Comparison of ENCODE assay signal across 49 mouse cellular contexts in the genomic region with DNA sequence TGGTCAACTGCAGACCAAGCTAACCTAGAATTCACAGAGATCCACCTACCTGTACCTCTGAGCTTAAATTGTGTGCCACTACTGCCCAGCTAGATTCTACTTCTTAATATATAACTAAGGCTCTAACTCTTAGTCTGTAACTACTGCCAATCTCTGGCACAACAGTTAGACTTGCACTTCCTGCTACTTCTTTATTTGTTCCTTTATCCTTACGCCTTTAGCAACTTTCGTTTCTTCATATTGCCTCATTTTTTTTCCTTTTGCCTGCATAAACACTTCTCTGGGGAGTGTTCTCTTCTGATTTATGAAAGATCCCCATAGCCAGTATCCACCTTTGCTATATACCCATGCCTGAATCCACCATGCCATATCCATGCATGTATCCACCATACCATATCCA. TPM values are rescaled to one million over a fixed set of nuclear protein-coding genes. Genes with fewer than 3 reads are reported as not detected.
"Had no signal": no experiment of that assay in that cellular context is flagged by ENCODE, and none has a peak within 500 bp of the region (broad histone marks: within the 10 kb centered on the region; RNA-seq: fewer than 3 reads in every experiment).

No protein-coding gene starts in this region.

- H3K9ac ChIP-seq: heart, embryonic 12.5 days; heart, embryonic 13.5 days; heart, embryonic 15.5 days; hindbrain, embryonic 12.5 days; hindbrain, embryonic 13.5 days; hindbrain, embryonic 14.5 days; hindbrain, embryonic 15.5 days; intestine, embryonic 15.5 days; kidney, embryonic 15.5 days had no signal

- ATAC-seq: hindbrain, embryonic 16.5 days; hindbrain, postnatal 0 days; inflammation-experienced regulatory T-cells, adult 6 months; intestine, embryonic 15.5 days; intestine, embryonic 16.5 days; intestine, postnatal 0 days had no signal

- DNase-seq: heart, postnatal 10 days; heart, postnatal 14 days; heart, postnatal 36 days; heart, postnatal 4 days; kidney, adult 11 months; kidney, adult 18-20 months; kidney, adult 2 months; kidney, adult 8-10 months; kidney, adult 9 months; kidney, postnatal 10 days; kidney, postnatal 14 days; kidney, postnatal 25 days; kidney, postnatal 36 days; kidney, postnatal 4 days; layer of hippocampus, adult 9-11 months; layer of hippocampus, postnatal 36 days had no signal

- H3K36me3 ChIP-seq: heart, embryonic 10.5 days; heart, embryonic 12.5 days; heart, embryonic 13.5 days; heart, embryonic 15.5 days; hindbrain, embryonic 10.5 days; hindbrain, embryonic 12.5 days; hindbrain, embryonic 13.5 days; hindbrain, embryonic 15.5 days; intestine, embryonic 15.5 days; kidney, embryonic 15.5 days had no signal

- H3K27me3 ChIP-seq: heart, embryonic 12.5 days; heart, embryonic 13.5 days; heart, embryonic 15.5 days; hindbrain, embryonic 12.5 days; hindbrain, embryonic 13.5 days; hindbrain, embryonic 15.5 days; intestine, embryonic 15.5 days; kidney, embryonic 15.5 days had no signal

- H3K4me1 ChIP-seq: heart, embryonic 10.5 days; heart, embryonic 12.5 days; heart, embryonic 13.5 days; heart, embryonic 15.5 days; hindbrain, embryonic 10.5 days; hindbrain, embryonic 12.5 days; hindbrain, embryonic 13.5 days; hindbrain, embryonic 15.5 days; intestine, embryonic 15.5 days; kidney, embryonic 15.5 days had no signal

- H3K9me3 ChIP-seq: heart, embryonic 10.5 days; heart, embryonic 12.5 days; heart, embryonic 13.5 days; heart, embryonic 15.5 days; hindbrain, embryonic 10.5 days; hindbrain, embryonic 12.5 days; hindbrain, embryonic 13.5 days; hindbrain, embryonic 15.5 days; intestine, embryonic 15.5 days; kidney, embryonic 15.5 days had no signal

- H3K27ac ChIP-seq: heart, embryonic 10.5 days; heart, embryonic 13.5 days; heart, embryonic 15.5 days; hindbrain, embryonic 10.5 days; hindbrain, embryonic 12.5 days; hindbrain, embryonic 13.5 days; hindbrain, embryonic 14.5 days; hindbrain, embryonic 15.5 days; hindbrain, postnatal 0 days; intestine, embryonic 15.5 days; kidney, embryonic 15.5 days; kidney, postnatal 0 days; layer of hippocampus, adult 2 months had no signal

- H3K4me3 ChIP-seq: heart, embryonic 10.5 days; heart, embryonic 12.5 days; heart, embryonic 13.5 days; heart, embryonic 15.5 days; hindbrain, embryonic 10.5 days; hindbrain, embryonic 12.5 days; hindbrain, embryonic 13.5 days; hindbrain, embryonic 15.5 days; intestine, embryonic 15.5 days; kidney, embryonic 15.5 days; layer of hippocampus, adult 2 months had no signal

- H3K4me2 ChIP-seq: heart, embryonic 11.5 days; heart, embryonic 12.5 days; heart, embryonic 13.5 days; heart, embryonic 15.5 days; hindbrain, embryonic 12.5 days; hindbrain, embryonic 13.5 days; hindbrain, embryonic 14.5 days; hindbrain, embryonic 15.5 days; intestine, embryonic 15.5 days; kidney, embryonic 15.5 days had no signal

RNA-seq across cellular contexts. Expression of gene Prdx6b, which starts 11.7 kb away (rescaled TPM):
- total RNA-seq: heart, postnatal 10 days; heart, postnatal 14 days; heart, postnatal 25 days; heart, postnatal 36 days; heart, postnatal 4 days; hematopoietic stem cell, adult 5-6 weeks; hindbrain, postnatal 0 days; layer of hippocampus, adult 18-20 months; layer of hippocampus, adult 2 months; layer of hippocampus, adult 8-10 months; layer of hippocampus, postnatal 10 days; layer of hippocampus, postnatal 14 days; layer of hippocampus, postnatal 25 days; layer of hippocampus, postnatal 36 days; left cerebral cortex, adult 18-20 months had no signal
- polyA plus RNA-seq: heart, embryonic 10.5 days; heart, embryonic 11.5 days; heart, embryonic 12.5 days; heart, embryonic 13.5 days; heart, embryonic 14.5 days; heart, embryonic 15.5 days; heart, postnatal 0 days; hindbrain, embryonic 10.5 days; hindbrain, embryonic 11.5 days; hindbrain, embryonic 12.5 days; hindbrain, embryonic 13.5 days; hindbrain, embryonic 14.5 days; hindbrain, embryonic 15.5 days; hindbrain, embryonic 16.5 days; hindbrain, postnatal 0 days; intestine, embryonic 15.5 days; intestine, embryonic 16.5 days; intestine, postnatal 0 days; kidney, embryonic 14.5 days; kidney, embryonic 15.5 days; kidney, embryonic 16.5 days; kidney, postnatal 0 days; large intestine, adult 2 months had no signal
